In genomic region chr11:6355106-6355505, GRCm38 (mm10) we compare ENCODE assay signal across 14 mouse cellular contexts.
"Had no signal": no experiment of that assay in that cellular context is flagged by ENCODE, and none has a peak within 500 bp of the region (broad histone marks: within the 10 kb centered on the region; RNA-seq: fewer than 3 reads in every experiment).

No protein-coding gene starts in this region.

- H3K4me3 ChIP-seq: limb, embryonic 15.5 days; neural tube, embryonic 12.5 days had no signal

- H3K4me1 ChIP-seq: limb, embryonic 15.5 days; neural tube, embryonic 12.5 days had no signal

- H3K9ac ChIP-seq: limb, embryonic 15.5 days; neural tube, embryonic 12.5 days had no signal

- H3K9me3 ChIP-seq: limb, embryonic 15.5 days; neural tube, embryonic 12.5 days had no signal

- DNase-seq: kidney, adult 11 months; kidney, adult 9 months; layer of hippocampus, adult 9-11 months; layer of hippocampus, postnatal 36 days; lung, adult 18-20 months; lung, postnatal 10 days; midbrain, embryonic 14.5 days; right cerebral cortex, postnatal 4 days; spleen, adult 18-20 months; thymus, adult 2 months; thymus, postnatal 25 days had no signal

- H3K4me2 ChIP-seq: limb, embryonic 15.5 days; neural tube, embryonic 12.5 days had no signal

- H3K27ac ChIP-seq: kidney, postnatal 0 days; limb, embryonic 15.5 days; neural tube, embryonic 12.5 days had no signal

- H3K27me3 ChIP-seq: limb, embryonic 15.5 days; neural tube, embryonic 12.5 days had no signal
